Mouse (Mus musculus) hindbrain, embryonic 14.5 days (tissue): ENCODE measurements around the gene 2610528A11Rik. TPM values are rescaled to one million over a fixed set of nuclear protein-coding genes. Genes with fewer than 3 reads are reported as not detected.
A peak's percentile ranks its signal among the peaks of the same experiment; 100 is the strongest.
"Not testable (repeated sequence)": the region's sequence is repeated elsewhere in the genome, so short reads cannot be mapped to it uniquely, and the experiment has no call there.

Experiments
- ATAC-seq: fragments of 200-750 bp; cut with Nextera tagmentation; 2 replicates; pipeline ENCODE4 v1.8.0; 2017; ENCODE audit warnings: moderate number of reproducible peaks, mild to moderate bottlenecking, moderate TSS enrichment, moderate library complexity; ENCODE audit not compliant: low FRiP score
- DNase-seq: peaks from one replicate; pipeline ENCODE4 v3.0.0-alpha.2; 2015; ENCODE audit warnings: low spot score
- H3K27ac ChIP-seq: fragments of 300-500 bp; sonication (generic); 2 replicates; pipeline ENCODE4 v1.5.1; 2014; ENCODE audit warnings: mild to moderate bottlenecking, moderate library complexity
- H3K27me3 ChIP-seq: fragments of 300-500 bp; sonication (generic); 2 replicates; pipeline ENCODE4 v1.6.1; 2014; ENCODE audit warnings: mild to moderate bottlenecking, low read length, mixed read lengths; ENCODE audit not compliant: control insufficient read depth, insufficient read depth
- H3K36me3 ChIP-seq: fragments of 300-500 bp; sonication (generic); replicated peaks from 2 replicates; pipeline ENCODE4 v1.6.1; 2014; ENCODE audit not compliant: control insufficient read depth, insufficient read depth
- H3K4me1 ChIP-seq: fragments of 300-500 bp; sonication (generic); replicated peaks from 2 replicates; pipeline ENCODE4 v1.6.1; 2014; ENCODE audit warnings: antibody characterized with exemption, low read length, mixed read lengths; ENCODE audit not compliant: control insufficient read depth, insufficient read depth
- H3K4me2 ChIP-seq: fragments of 300-500 bp; sonication (generic); replicated peaks from 2 replicates; pipeline ENCODE4 v1.6.1; 2014; ENCODE audit warnings: mild to moderate bottlenecking, moderate library complexity
- H3K4me3 ChIP-seq: fragments of 300-500 bp; sonication (generic); replicated peaks from 2 replicates; pipeline ENCODE4 v1.5.1; 2014; ENCODE audit warnings: mild to moderate bottlenecking, low read length
- H3K9ac ChIP-seq: fragments of 300-500 bp; sonication (generic); 2 replicates; pipeline ENCODE4 v1.6.1; 2014
- H3K9me3 ChIP-seq: fragments of 300-500 bp; sonication (generic); 2 replicates; pipeline ENCODE4 v1.6.1; 2016; ENCODE audit warnings: low read length; ENCODE audit not compliant: control insufficient read depth
- WGBS: fragments of 180-500 bp; shearing (Covaris S2); extraction: QIAGEN DNeasy Blood & Tissue Kit; methylation state at CpG from one replicate; pipeline ENCODE4 v1.1.7; 2014; 5-methylcytosine and 5-hydroxymethylcytosine counted together
- polyA plus RNA-seq: library from polyadenylated mRNA; unstranded; fragments of >200 nt; fragmentation: Nextera tagmentation; extraction: Ambion mirVana; gene quantifications from 2 replicates; pipeline ENCODE4 v1.2.1, GENCODE M21; 2014

2610528A11Rik gene
- polyA plus RNA-seq, result 0.39 TPM in 1 of 2 replicates, not detected in the other

GRCm38 (mm10) chr14:37113922-37114321 lies at the start of gene 2610528A11Rik:
TSS of gene 2610528A11Rik (minus strand) at chr14:37114022.
- ATAC-seq (no peak), DNase-seq (no peak)
- H3K27me3 ChIP-seq, result no peaks in the 10 kb centered on the region
- 73% methylated on average over 3 of the region's 3 CpGs for WGBS
- H3K9ac ChIP-seq, result no peak within 1 kb of the TSS
- H3K9me3 ChIP-seq, result no peaks in the 10 kb centered on the region
- no peak within 1 kb of the TSS for H3K27ac ChIP-seq
- peaks cover 4% of the 10 kb centered on the region for H3K36me3 ChIP-seq
- no peak within 1 kb of the TSS for H3K4me3 ChIP-seq
- H3K4me1 ChIP-seq, result no peaks in the 10 kb centered on the region
- H3K4me2 ChIP-seq, result no peak within 1 kb of the TSS

GRCm38 (mm10) chr14:37163277-37163956 lies 49.6 kb upstream of the 2610528A11Rik start:
- H3K9me3 ChIP-seq, result 0 out of 2 replicates have a peak, but pooled peaks cover 2% of the 10 kb centered on the region
- H3K4me2 ChIP-seq, result no peak overlapping the region
- 86% methylated on average over 4 of the region's 4 CpGs for WGBS
- no peak overlapping the region for H3K9ac ChIP-seq
- 0 out of 2 replicates have a peak, but pooled peaks cover 4% of the 10 kb centered on the region for H3K4me1 ChIP-seq
- ATAC-seq (no peak), DNase-seq (no peak)
- no peak overlapping the region for H3K4me3 ChIP-seq
- no peaks in the 10 kb centered on the region for H3K36me3 ChIP-seq
- H3K27me3 ChIP-seq, result no peaks in the 10 kb centered on the region
- H3K27ac ChIP-seq, result no peak overlapping the region

- no peak overlapping the region for H3K4me3 ChIP-seq
- H3K36me3 ChIP-seq, result no peaks in the 10 kb centered on the region
- peaks cover 15% of the 10 kb centered on the region for H3K9me3 ChIP-seq
- no peaks in the 10 kb centered on the region for H3K27me3 ChIP-seq
- no peak overlapping the region for H3K27ac ChIP-seq
- ATAC-seq (no peak), DNase-seq (no peak)
- H3K9ac ChIP-seq, result no peak overlapping the region
- no peaks in the 10 kb centered on the region for H3K4me1 ChIP-seq
- H3K4me2 ChIP-seq, result no peak overlapping the region
- 76% methylated on average over 1 of the region's 1 CpGs for WGBS
These were observed 40.6 kb upstream of the 2610528A11Rik start for GRCm38 (mm10) chr14:37154391-37154790.

GRCm38 (mm10) chr14:37139051-37139710 lies 25.4 kb upstream of the 2610528A11Rik start:
- Histone ChIP-seq H3K36me3 (no peaks in the 10 kb centered on the region), H3K4me3 (no peak overlapping the region), H3K4me1 (peaks cover 3% of the 10 kb centered on the region), H3K4me2 (no peak overlapping the region), H3K27me3 (no peaks in the 10 kb centered on the region), H3K27ac (no peak overlapping the region), H3K9ac (no peak overlapping the region), H3K9me3 (no peaks in the 10 kb centered on the region)
- 55% methylated on average over 8 of the region's 8 CpGs for WGBS
- DNase-seq (no peak), ATAC-seq (no peak)

GRCm38 (mm10) chr14:37137596-37137995 lies 23.8 kb upstream of the 2610528A11Rik start:
- not testable (repeated sequence) for H3K9me3 ChIP-seq, ATAC-seq, H3K9ac ChIP-seq, H3K27ac ChIP-seq, H3K4me3 ChIP-seq, H3K4me1 ChIP-seq, H3K27me3 ChIP-seq, DNase-seq, H3K36me3 ChIP-seq, H3K4me2 ChIP-seq
- WGBS, result 81% methylated on average over 2 of the region's 3 CpGs

- no peaks in the 10 kb centered on the region for H3K27me3 ChIP-seq
- H3K9ac ChIP-seq, result no peak overlapping the region
- H3K4me2 ChIP-seq, result no peak overlapping the region
- H3K27ac ChIP-seq, result no peak overlapping the region
- WGBS, result 83% methylated on average over 4 of the region's 4 CpGs
- H3K4me3 ChIP-seq, result no peak overlapping the region
- no peaks in the 10 kb centered on the region for H3K9me3 ChIP-seq
- no peak for ATAC-seq
- H3K36me3 ChIP-seq, result peaks cover 21% of the 10 kb centered on the region
- peaks cover 6% of the 10 kb centered on the region for H3K4me1 ChIP-seq
- DNase-seq, result no peak
These were observed 22.3 kb upstream of the 2610528A11Rik start for GRCm38 (mm10) chr14:37136110-37136509.

GRCm38 (mm10) chr14:37135671-37136070 lies 21.8 kb upstream of the 2610528A11Rik start:
- WGBS, result 2% methylated on average over 10 of the region's 10 CpGs
- Histone ChIP-seq H3K36me3 (peaks cover 25% of the 10 kb centered on the region), H3K27ac (peak overlapping the region; percentile 60), H3K9ac (peak overlapping the region; percentile 62), H3K4me2 (peak overlapping the region; percentile 76), H3K4me3 (peak overlapping the region; percentile 78), H3K9me3 (no peaks in the 10 kb centered on the region), H3K4me1 (peaks cover 6% of the 10 kb centered on the region), H3K27me3 (no peaks in the 10 kb centered on the region)
- ATAC-seq, result peak; percentile 32; the same call in 1 of the 2 replicates
- no peak for DNase-seq

GRCm38 (mm10) chr14:37135127-37135593 lies 21.3 kb upstream of the 2610528A11Rik start, which contains the start of gene Ghitm:
TSS of gene Ghitm (minus strand) at chr14:37135272.
- H3K4me2 ChIP-seq, result peak within 1 kb of the TSS; percentile 76
- H3K4me3 ChIP-seq, result peak within 1 kb of the TSS; percentile 78
- H3K27me3 ChIP-seq, result no peaks in the 10 kb centered on the region
- ATAC-seq (peak; percentile 100), DNase-seq (peak; percentile 99)
- peak within 1 kb of the TSS; percentile 69 for H3K27ac ChIP-seq
- H3K36me3 ChIP-seq, result peaks cover 30% of the 10 kb centered on the region
- H3K9ac ChIP-seq, result peak within 1 kb of the TSS; percentile 85
- no peaks in the 10 kb centered on the region for H3K9me3 ChIP-seq
- under 1% methylated on average over 38 of the region's 38 CpGs for WGBS
- H3K4me1 ChIP-seq, result peaks cover 6% of the 10 kb centered on the region

GRCm38 (mm10) chr14:37134304-37135126 lies 20.7 kb upstream of the 2610528A11Rik start:
- 2% methylated on average over 40 of the region's 40 CpGs for WGBS
- ATAC-seq (no peak; the same call in 1 of the 2 replicates), DNase-seq (no peak)
- Histone ChIP-seq H3K27ac (peak overlapping the region; percentile 69), H3K36me3 (peaks cover 36% of the 10 kb centered on the region), H3K27me3 (no peaks in the 10 kb centered on the region), H3K9me3 (no peaks in the 10 kb centered on the region), H3K9ac (peak overlapping the region; percentile 85), H3K4me3 (peak overlapping the region; percentile 78), H3K4me2 (peak overlapping the region; percentile 68), H3K4me1 (peaks cover 6% of the 10 kb centered on the region)
